Mouse (Mus musculus) liver, embryonic 12.5 days (tissue): ENCODE measurements around the gene Fars2. TPM values are rescaled to one million over a fixed set of nuclear protein-coding genes. Genes with fewer than 3 reads are reported as not detected.

Experiments
- ATAC-seq: fragments of 200-750 bp; cut with Nextera tagmentation; 2 replicates; pipeline ENCODE4 v1.8.0; 2017; ENCODE audit warnings: moderate number of reproducible peaks, mild to moderate bottlenecking, moderate library complexity
- H3K27ac ChIP-seq: fragments of 300-500 bp; sonication (generic); 2 replicates; pipeline ENCODE4 v1.5.1; 2016; ENCODE audit warnings: mild to moderate bottlenecking
- H3K27me3 ChIP-seq: fragments of 300-500 bp; sonication (generic); replicated peaks from 2 replicates; pipeline ENCODE4 v1.6.1; 2016; ENCODE audit warnings: mild to moderate bottlenecking, moderate library complexity
- H3K36me3 ChIP-seq: fragments of 300-500 bp; sonication (generic); 2 replicates; pipeline ENCODE4 v1.6.1; 2016; ENCODE audit warnings: mild to moderate bottlenecking, moderate library complexity
- H3K4me1 ChIP-seq: fragments of 300-500 bp; sonication (generic); 2 replicates; pipeline ENCODE4 v1.6.1; 2016
- H3K4me2 ChIP-seq: fragments of 300-500 bp; sonication (generic); 2 replicates; pipeline ENCODE4 v1.6.1; 2016; ENCODE audit warnings: mild to moderate bottlenecking, moderate library complexity
- H3K4me3 ChIP-seq: fragments of 300-500 bp; sonication (generic); 2 replicates; pipeline ENCODE4 v1.5.1; 2016; ENCODE audit warnings: mild to moderate bottlenecking, moderate library complexity
- H3K9ac ChIP-seq: fragments of 300-500 bp; sonication (generic); 2 replicates; pipeline ENCODE4 v1.6.1; 2016; ENCODE audit warnings: mild to moderate bottlenecking, moderate library complexity
- H3K9me3 ChIP-seq: fragments of 300-500 bp; sonication (generic); replicated peaks from 2 replicates; pipeline ENCODE4 v1.6.1; 2016; ENCODE audit warnings: mild to moderate bottlenecking, moderate library complexity
- WGBS: fragments of 180-500 bp; shearing (Covaris S2); methylation state at CpG from one replicate; pipeline ENCODE4 v1.1.7; 2016; ENCODE audit not compliant: insufficient replicate concordance; 5-methylcytosine and 5-hydroxymethylcytosine counted together
- polyA plus RNA-seq: library from polyadenylated mRNA; unstranded; fragments of >200 nt; fragmentation: Nextera tagmentation; extraction: Ambion mirVana; gene quantifications from 2 replicates; pipeline ENCODE4 v1.2.1, GENCODE M21; 2016

The Fars2 gene
- polyA plus RNA-seq, 1 experiment from 2014 or later, result 31.0 TPM

GRCm38 (mm10) chr13:36621333-36621659 is 504.1 kb downstream of the Fars2 start:
- WGBS, result 73% methylated on average over 1 of the region's 1 CpGs
- H3K4me1 ChIP-seq, result no peaks in the 10 kb centered on the region
- H3K36me3 ChIP-seq, result no peaks in the 10 kb centered on the region
- H3K27ac ChIP-seq, result no peak overlapping the region
- H3K9me3 ChIP-seq, result no peaks in the 10 kb centered on the region
- no peak overlapping the region for H3K4me2 ChIP-seq
- no peak for ATAC-seq
- H3K4me3 ChIP-seq, result no peak overlapping the region
- H3K27me3 ChIP-seq, result no peaks in the 10 kb centered on the region
- no peak overlapping the region for H3K9ac ChIP-seq

- Histone ChIP-seq H3K36me3 (no peaks in the 10 kb centered on the region), H3K4me2 (no peak overlapping the region), H3K9me3 (no peaks in the 10 kb centered on the region), H3K9ac (no peak overlapping the region), H3K27ac (no peak overlapping the region), H3K4me3 (no peak overlapping the region), H3K27me3 (no peaks in the 10 kb centered on the region), H3K4me1 (no peaks in the 10 kb centered on the region)
- WGBS, result 40% methylated on average over 1 of the region's 1 CpGs
- no peak for ATAC-seq
Measured at GRCm38 (mm10) chr13:36623556-36623955, 506.3 kb downstream of the Fars2 start.

GRCm38 (mm10) chr13:36629154-36629553 is 511.9 kb downstream of the Fars2 start:
- Histone ChIP-seq H3K4me1 (no peaks in the 10 kb centered on the region), H3K36me3 (no peaks in the 10 kb centered on the region), H3K27ac (no peak overlapping the region), H3K27me3 (no peaks in the 10 kb centered on the region), H3K9ac (no peak overlapping the region), H3K4me2 (no peak overlapping the region), H3K9me3 (no peaks in the 10 kb centered on the region), H3K4me3 (no peak overlapping the region)
- 61% methylated on average over 1 of the region's 1 CpGs for WGBS
- ATAC-seq, result no peak

DNA sequence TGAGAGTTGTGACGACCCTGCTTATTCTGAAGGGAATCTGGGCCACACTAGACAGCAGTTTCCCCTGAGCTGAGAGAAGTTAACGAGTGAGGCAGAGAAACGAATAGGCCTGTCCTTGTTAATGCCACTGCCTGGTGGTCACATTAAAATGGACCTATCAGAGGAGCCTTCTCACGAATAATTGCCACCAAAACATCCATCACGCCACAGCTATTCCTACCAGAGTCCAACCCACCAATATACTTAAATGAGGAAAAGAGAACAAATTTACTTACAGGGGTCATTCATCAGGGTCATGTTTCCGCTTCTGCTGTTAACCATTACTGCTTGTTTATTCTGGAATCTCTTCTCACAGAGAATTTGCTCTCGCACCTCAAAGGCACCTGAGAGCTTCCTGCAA is 531.0 kb downstream of the Fars2 start:
- Histone ChIP-seq H3K27me3 (no peaks in the 10 kb centered on the region), H3K4me1 (no peaks in the 10 kb centered on the region), H3K9me3 (no peaks in the 10 kb centered on the region), H3K9ac (no peak overlapping the region), H3K27ac (no peak overlapping the region), H3K36me3 (no peaks in the 10 kb centered on the region), H3K4me3 (no peak overlapping the region), H3K4me2 (no peak overlapping the region)
- peak; percentile 32; the same call in 1 of the 2 replicates for ATAC-seq
- WGBS, result 45% methylated on average over 7 of the region's 7 CpGs

GRCm38 (mm10) chr13:36654251-36654650 is 537.0 kb downstream of the Fars2 start:
- no peaks in the 10 kb centered on the region for H3K36me3 ChIP-seq
- no peaks in the 10 kb centered on the region for H3K27me3 ChIP-seq
- H3K27ac ChIP-seq, result no peak overlapping the region
- WGBS, result 62% methylated on average over 3 of the region's 3 CpGs
- no peaks in the 10 kb centered on the region for H3K4me1 ChIP-seq
- no peak overlapping the region for H3K4me2 ChIP-seq
- no peak overlapping the region for H3K4me3 ChIP-seq
- ATAC-seq, result no peak
- no peaks in the 10 kb centered on the region for H3K9me3 ChIP-seq
- no peak overlapping the region for H3K9ac ChIP-seq

DNA sequence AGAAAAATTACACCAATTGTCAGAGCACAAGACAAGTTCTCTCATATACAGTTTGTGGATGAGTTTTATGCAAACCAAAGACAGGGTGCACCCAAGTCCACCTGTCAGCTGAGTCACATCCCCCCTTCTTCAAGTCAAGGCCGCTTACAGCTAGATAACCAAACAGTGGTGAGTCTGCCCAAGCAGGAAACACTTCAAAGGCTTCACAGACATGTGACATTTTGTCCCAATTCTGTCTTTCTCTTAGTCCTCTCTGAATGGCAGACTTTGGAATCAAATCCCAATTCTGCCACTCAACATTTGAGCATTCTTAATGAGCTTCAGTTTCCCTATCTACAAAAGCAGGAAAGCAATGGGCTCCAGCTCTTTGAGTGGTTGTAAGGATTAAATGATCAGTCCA is 562.1 kb downstream of the Fars2 start:
- Histone ChIP-seq H3K27ac (no peak overlapping the region), H3K9ac (no peak overlapping the region), H3K4me1 (no peaks in the 10 kb centered on the region), H3K4me2 (no peak overlapping the region), H3K27me3 (no peaks in the 10 kb centered on the region), H3K9me3 (no peaks in the 10 kb centered on the region), H3K4me3 (no peak overlapping the region), H3K36me3 (no peaks in the 10 kb centered on the region)
- 41% methylated on average over 1 of the region's 1 CpGs for WGBS
- no peak for ATAC-seq

- H3K27me3 ChIP-seq, result no peaks in the 10 kb centered on the region
- no peaks in the 10 kb centered on the region for H3K9me3 ChIP-seq
- no peak overlapping the region for H3K9ac ChIP-seq
- H3K4me2 ChIP-seq, result no peak overlapping the region
- no peaks in the 10 kb centered on the region for H3K4me1 ChIP-seq
- WGBS, result 63% methylated on average over 8 of the region's 8 CpGs
- H3K36me3 ChIP-seq, result no peaks in the 10 kb centered on the region
- no peak for ATAC-seq
- no peak overlapping the region for H3K4me3 ChIP-seq
- H3K27ac ChIP-seq, result no peak overlapping the region
Measured at GRCm38 (mm10) chr13:36680690-36681355, 563.6 kb downstream of the Fars2 start.

DNA sequence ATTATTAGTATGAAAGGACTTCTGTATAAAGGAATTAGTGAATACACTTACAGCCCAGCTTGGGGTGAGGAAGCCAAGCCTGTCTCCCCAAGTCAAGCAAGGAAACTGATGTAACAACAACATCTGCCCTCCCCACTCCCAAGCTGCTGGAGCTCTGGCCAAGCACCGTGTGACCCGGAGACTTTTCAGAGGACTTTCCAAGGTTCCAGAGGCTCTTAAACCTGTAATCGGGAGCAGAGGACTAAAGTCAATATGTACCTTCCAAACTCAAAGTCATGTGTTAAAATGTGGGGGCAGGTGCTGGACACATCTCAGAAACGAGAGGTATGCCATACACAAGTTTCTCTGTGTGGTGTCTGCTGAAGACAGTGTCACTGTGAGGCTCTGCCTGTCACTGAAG is 566.4 kb downstream of the Fars2 start:
- 58% methylated on average over 4 of the region's 4 CpGs for whole genome bisulfite sequencing
- Histone ChIP-seq H3K4me1 (no peaks in the 10 kb centered on the region), H3K9me3 (0 out of 2 replicates have a peak, but pooled peaks cover 4% of the 10 kb centered on the region), H3K27me3 (no peaks in the 10 kb centered on the region), H3K4me3 (no peak overlapping the region), H3K36me3 (no peaks in the 10 kb centered on the region), H3K27ac (no peak overlapping the region), H3K9ac (no peak overlapping the region), H3K4me2 (no peak overlapping the region)
- no peak for ATAC-seq

DNA sequence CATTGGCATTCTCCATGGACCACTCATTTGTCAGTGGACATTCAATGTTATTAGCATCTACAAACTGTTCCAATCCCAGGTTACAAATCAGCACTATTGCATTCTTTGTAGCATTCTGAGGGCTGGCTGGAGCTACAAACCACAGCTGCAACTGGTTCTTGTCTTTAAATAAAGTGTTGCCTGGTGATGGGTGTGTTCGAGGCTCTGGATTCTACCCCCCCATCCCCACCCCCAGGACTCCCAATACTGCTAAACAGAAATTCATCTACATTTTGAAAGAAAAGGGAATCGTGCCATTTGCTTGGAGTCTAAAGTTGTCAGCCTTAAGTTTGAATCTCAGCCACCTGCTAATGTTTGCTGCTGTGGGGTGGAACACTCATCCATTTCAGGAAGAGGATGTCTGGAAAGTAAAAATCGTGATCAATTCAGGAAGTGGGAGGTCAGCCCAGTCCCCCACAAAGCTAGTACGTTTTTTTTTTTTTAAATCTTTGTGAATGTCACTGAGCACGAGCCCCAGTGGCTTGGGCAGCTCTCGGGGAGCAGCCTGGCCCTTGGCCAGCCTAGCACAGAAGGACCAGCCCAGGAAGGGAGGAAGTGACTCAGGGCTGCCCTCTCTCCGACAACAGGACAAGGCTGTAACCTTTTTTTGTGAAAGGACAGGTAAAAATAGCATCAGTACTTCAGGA is 578.4 kb downstream of the Fars2 start:
- no peaks in the 10 kb centered on the region for H3K36me3 ChIP-seq
- H3K27ac ChIP-seq, result no peak overlapping the region
- H3K4me3 ChIP-seq, result no peak overlapping the region
- no peaks in the 10 kb centered on the region for H3K27me3 ChIP-seq
- H3K9ac ChIP-seq, result no peak overlapping the region
- H3K4me2 ChIP-seq, result no peak overlapping the region
- 26% methylated on average over 7 of the region's 7 CpGs for WGBS
- no peaks in the 10 kb centered on the region for H3K9me3 ChIP-seq
- no peak for ATAC-seq
- H3K4me1 ChIP-seq, result no peaks in the 10 kb centered on the region

DNA sequence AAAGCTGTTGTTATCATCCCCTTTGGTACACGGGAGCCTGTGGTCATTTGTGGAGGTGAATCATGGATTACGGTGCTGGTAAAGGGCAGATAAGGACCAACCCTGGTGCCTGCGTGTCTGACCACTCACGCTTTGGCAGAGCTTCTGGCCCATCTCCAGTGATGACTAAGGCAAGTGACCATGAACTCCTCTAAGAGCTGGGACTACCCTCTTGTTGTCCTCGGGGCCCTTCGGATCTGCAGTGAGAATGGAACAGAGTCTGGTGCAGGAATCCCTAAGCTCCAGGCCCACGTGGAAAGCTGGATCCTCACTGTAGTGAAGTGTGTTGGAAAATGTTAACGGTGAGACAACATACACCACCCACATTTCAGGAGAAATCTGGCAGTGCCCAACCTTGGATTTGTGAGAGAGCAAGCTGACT is 579.1 kb downstream of the Fars2 start:
- H3K4me1 ChIP-seq, result no peaks in the 10 kb centered on the region
- WGBS, result 62% methylated on average over 8 of the region's 8 CpGs
- no peak overlapping the region for H3K4me3 ChIP-seq
- no peaks in the 10 kb centered on the region for H3K9me3 ChIP-seq
- no peaks in the 10 kb centered on the region for H3K27me3 ChIP-seq
- no peak for ATAC-seq
- no peak overlapping the region for H3K27ac ChIP-seq
- no peak overlapping the region for H3K9ac ChIP-seq
- no peak overlapping the region for H3K4me2 ChIP-seq
- no peaks in the 10 kb centered on the region for H3K36me3 ChIP-seq

GRCm38 (mm10) chr13:36707088-36707690 is 590.0 kb downstream of the Fars2 start:
- Histone ChIP-seq H3K27ac (no peak overlapping the region), H3K9ac (no peak overlapping the region), H3K4me3 (no peak overlapping the region), H3K9me3 (no peaks in the 10 kb centered on the region), H3K4me2 (no peak overlapping the region), H3K27me3 (no peaks in the 10 kb centered on the region), H3K36me3 (no peaks in the 10 kb centered on the region), H3K4me1 (no peaks in the 10 kb centered on the region)
- ATAC-seq, result no peak
- 38% methylated on average over 3 of the region's 3 CpGs for WGBS

DNA sequence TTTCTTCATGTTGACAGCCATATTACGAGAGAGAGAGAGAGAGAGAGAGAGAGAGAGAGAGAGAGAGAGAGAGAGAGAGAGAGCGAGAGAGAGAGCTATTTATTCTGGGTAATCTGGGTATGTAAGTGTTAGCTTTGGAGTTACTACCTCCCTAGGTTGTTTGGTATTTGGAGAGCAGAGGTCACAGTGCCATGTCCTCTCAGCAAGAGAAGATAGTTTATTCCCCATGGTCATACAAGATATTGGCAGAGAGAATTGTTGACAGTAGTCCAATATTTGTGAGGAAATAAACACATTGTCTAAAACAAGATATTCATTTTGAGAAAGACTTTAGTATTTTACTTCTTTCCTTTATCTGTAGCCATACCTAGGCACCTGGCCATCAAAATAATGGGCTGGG is 596.9 kb downstream of the Fars2 start:
- no peak for ATAC-seq
- 31% methylated on average over 2 of the region's 2 CpGs for WGBS
- no peaks in the 10 kb centered on the region for H3K9me3 ChIP-seq
- no peak overlapping the region for H3K9ac ChIP-seq
- no peaks in the 10 kb centered on the region for H3K27me3 ChIP-seq
- H3K36me3 ChIP-seq, result no peaks in the 10 kb centered on the region
- no peak overlapping the region for H3K4me3 ChIP-seq
- no peak overlapping the region for H3K4me2 ChIP-seq
- no peak overlapping the region for H3K27ac ChIP-seq
- no peaks in the 10 kb centered on the region for H3K4me1 ChIP-seq
